Mouse (Mus musculus): Measurements from ENCODE around the gene Kcnj11. TPM values are rescaled to one million over a fixed set of nuclear protein-coding genes. Genes with fewer than 3 reads are reported as not detected.
A peak's percentile ranks its signal among the peaks of the same experiment; 100 is the strongest.

The Kcnj11 gene
- total RNA-seq, 2 experiments from 2014 or later: 82.8 to 85.0 TPM

- DNase-seq: no peak
- intact Hi-C loops (cut with DNase I): no loop called here
Measured at GRCm38 (mm10) chr7:46105484-46105883, 4.9 kb upstream of the Kcnj11 start.

- intact Hi-C loops (cut with DNase I): no loop called here
- peak; percentile 40 to 47 for DNase-seq
Measured at GRCm38 (mm10) chr7:46104256-46104915, 3.8 kb upstream of the Kcnj11 start.

GRCm38 (mm10) chr7:46103771-46104170, 3.2 kb upstream of the Kcnj11 start:
- DNase-seq: no peak
- intact Hi-C loops (cut with DNase I): no loop called here

GRCm38 (mm10) chr7:46103075-46103591, 2.6 kb upstream of the Kcnj11 start:
- intact Hi-C loops (cut with DNase I): no loop called here
- DNase-seq: no peak

GRCm38 (mm10) chr7:46099682-46100081, 882 bp downstream of the Kcnj11 start:
- peak in 1 of 2 experiments; percentile 31 for DNase-seq
- intact Hi-C loops (cut with DNase I): no loop called here

- intact Hi-C loops (cut with DNase I): no loop called here
- no peak for DNase-seq
Measured at GRCm38 (mm10) chr7:46098919-46099286, 1.7 kb downstream of the Kcnj11 start.

GRCm38 (mm10) chr7:46098221-46098918, 2.2 kb downstream of the Kcnj11 start:
- peak; percentile 48 to 60 for DNase-seq
- intact Hi-C loops (cut with DNase I): no loop called here

- DNase-seq: peak; percentile 48 to 65
- intact Hi-C loops (cut with DNase I): loop anchor here (2.0 kb wide), 1 partner anchor 509 kb away; no protein-coding TSS in a partner anchor
Measured at GRCm38 (mm10) chr7:46097319-46097783, 3.2 kb downstream of the Kcnj11 start.

- DNase-seq: peak; percentile 74 to 84
- intact Hi-C loops (cut with DNase I): loop anchor here (1.0 to 2.0 kb wide), 3 partner anchors 86 to 511 kb away; no protein-coding TSS in a partner anchor
Measured at GRCm38 (mm10) chr7:46096136-46096535, 4.4 kb downstream of the Kcnj11 start.

GRCm38 (mm10) chr7:46092803-46093202, 7.8 kb downstream of the Kcnj11 start:
- DNase-seq: no peak
- intact Hi-C loops (cut with DNase I): no loop called here

GRCm38 (mm10) chr7:46088241-46088640, 12.3 kb downstream of the Kcnj11 start:
- no peak for DNase-seq
- intact Hi-C loops (cut with DNase I): no loop called here

- DNase-seq: no peak
- intact Hi-C loops (cut with DNase I): no loop called here
Measured at GRCm38 (mm10) chr7:46086378-46086777, 14.2 kb downstream of the Kcnj11 start.

GRCm38 (mm10) chr7:46084839-46085513, 15.6 kb downstream of the Kcnj11 start:
- DNase-seq: peak in 1 of 2 experiments; percentile 23
- intact Hi-C loops (cut with DNase I): no loop called here

GRCm38 (mm10) chr7:46084024-46084423, 16.5 kb downstream of the Kcnj11 start:
- intact Hi-C loops (cut with DNase I): no loop called here
- no peak for DNase-seq

GRCm38 (mm10) chr7:46077675-46078074, 22.9 kb downstream of the Kcnj11 start:
- DNase-seq: no peak
- intact Hi-C loops (cut with DNase I): no loop called here

GRCm38 (mm10) chr7:46076844-46077243, 23.7 kb downstream of the Kcnj11 start:
- intact Hi-C loops (cut with DNase I): no loop called here
- DNase-seq: no peak

GRCm38 (mm10) chr7:46068831-46069230, 31.7 kb downstream of the Kcnj11 start:
- no peak for DNase-seq
- intact Hi-C loops (cut with DNase I): no loop called here

GRCm38 (mm10) chr7:46063296-46063695, 37.3 kb downstream of the Kcnj11 start:
- no peak for DNase-seq
- intact Hi-C loops (cut with DNase I): no loop called here

GRCm38 (mm10) chr7:46061614-46062013, 39.0 kb downstream of the Kcnj11 start:
- intact Hi-C loops (cut with DNase I): no loop called here
- no peak for DNase-seq

- intact Hi-C loops (cut with DNase I): no loop called here
- no peak for DNase-seq
Measured at GRCm38 (mm10) chr7:46060688-46061087, 39.9 kb downstream of the Kcnj11 start.

- DNase-seq: no peak
- intact Hi-C loops (cut with DNase I): no loop called here
Measured at GRCm38 (mm10) chr7:46058882-46059281, 41.7 kb downstream of the Kcnj11 start.

Measured in heart, postnatal 14 days (tissue).